Mouse (Mus musculus): Measurements from ENCODE around the gene Gal3st1. TPM values are rescaled to one million over a fixed set of nuclear protein-coding genes. Genes with fewer than 3 reads are reported as not detected.
A peak's percentile ranks its signal among the peaks of the same experiment; 100 is the strongest.

The Gal3st1 gene
- polyA plus RNA-seq, 1 experiment from 2014 or later: 1.5 TPM

GRCm38 (mm10) chr11:3960901-3961300 is 22.5 kb upstream of the Gal3st1 start:
- no peaks in the 10 kb centered on the region for H3K9me3 ChIP-seq (ENCODE audit: control insufficient read depth, low read length)
- no peaks in the 10 kb centered on the region for H3K27me3 ChIP-seq (replicated peaks; ENCODE audit: control insufficient read depth, insufficient read depth, low read length)
- H3K4me2 ChIP-seq: no peak overlapping the region
- peaks cover 8% of the 10 kb centered on the region for H3K4me1 ChIP-seq (replicated peaks; ENCODE audit: control insufficient read depth, insufficient read depth, low read length)
- H3K36me3 ChIP-seq (ENCODE audit: control insufficient read depth, insufficient read depth, low read length): no peaks in the 10 kb centered on the region
- no peak for ATAC-seq (replicated peaks; ENCODE audit: low FRiP score)
- 32% methylated on average over 2 of the region's 2 CpGs for WGBS
- DNase-seq (ENCODE audit: low spot score): no peak
- no peak overlapping the region for H3K4me3 ChIP-seq (ENCODE audit: low read depth, low read length)
- H3K9ac ChIP-seq (ENCODE audit: low read depth, low read length): no peak overlapping the region
- no peak overlapping the region for H3K27ac ChIP-seq (ENCODE audit: low read depth, low read length)

- no peak for ATAC-seq (replicated peaks; ENCODE audit: low FRiP score)
- Histone ChIP-seq H3K27me3 (replicated peaks; ENCODE audit: control insufficient read depth, insufficient read depth, low read length) (no peaks in the 10 kb centered on the region), H3K4me1 (replicated peaks; ENCODE audit: control insufficient read depth, insufficient read depth, low read length) (peaks cover 12% of the 10 kb centered on the region), H3K27ac (ENCODE audit: low read depth, low read length) (no peak overlapping the region), H3K4me3 (ENCODE audit: low read depth, low read length) (no peak overlapping the region), H3K9me3 (ENCODE audit: control insufficient read depth, low read length) (no peaks in the 10 kb centered on the region), H3K4me2 (no peak overlapping the region), H3K36me3 (ENCODE audit: control insufficient read depth, insufficient read depth, low read length) (no peaks in the 10 kb centered on the region), H3K9ac (ENCODE audit: low read depth, low read length) (no peak overlapping the region)
- WGBS: 77% methylated on average over 3 of the region's 3 CpGs
- DNase-seq (ENCODE audit: low spot score): no peak
These were observed 21.7 kb upstream of the Gal3st1 start for GRCm38 (mm10) chr11:3961761-3962160.

- Histone ChIP-seq H3K27ac (ENCODE audit: low read depth, low read length) (peak overlapping the region; percentile 44; the same call in 1 of the 2 replicates), H3K27me3 (replicated peaks; ENCODE audit: control insufficient read depth, insufficient read depth, low read length) (no peaks in the 10 kb centered on the region), H3K4me1 (replicated peaks; ENCODE audit: control insufficient read depth, insufficient read depth, low read length) (peaks cover 12% of the 10 kb centered on the region), H3K36me3 (ENCODE audit: control insufficient read depth, insufficient read depth, low read length) (peaks cover 3% of the 10 kb centered on the region; the same call in 1 of the 2 replicates), H3K9me3 (ENCODE audit: control insufficient read depth, low read length) (no peaks in the 10 kb centered on the region), H3K4me3 (ENCODE audit: low read depth, low read length) (peak overlapping the region; percentile 81), H3K4me2 (peak overlapping the region; percentile 87), H3K9ac (ENCODE audit: low read depth, low read length) (peak overlapping the region; percentile 88)
- ATAC-seq (replicated peaks; ENCODE audit: low FRiP score) (no peak; the same call in 1 of the 2 replicates), DNase-seq (ENCODE audit: low spot score) (no peak)
- 74% methylated on average over 10 of the region's 10 CpGs for WGBS
These were observed 20.3 kb upstream of the Gal3st1 start for GRCm38 (mm10) chr11:3963155-3963554.

GRCm38 (mm10) chr11:3963610-3964415 is 19.6 kb upstream of the Gal3st1 start, which contains the start of gene Pes1:
Pes1 (plus strand) TSS chr11:3963975.
- Histone ChIP-seq H3K27ac (ENCODE audit: low read depth, low read length) (peak within 1 kb of the TSS; percentile 44), H3K9me3 (ENCODE audit: control insufficient read depth, low read length) (no peaks in the 10 kb centered on the region), H3K4me2 (peak within 1 kb of the TSS; percentile 87), H3K4me1 (replicated peaks; ENCODE audit: control insufficient read depth, insufficient read depth, low read length) (peaks cover 12% of the 10 kb centered on the region), H3K4me3 (ENCODE audit: low read depth, low read length) (peak within 1 kb of the TSS; percentile 81), H3K27me3 (replicated peaks; ENCODE audit: control insufficient read depth, insufficient read depth, low read length) (no peaks in the 10 kb centered on the region), H3K36me3 (ENCODE audit: control insufficient read depth, insufficient read depth, low read length) (peaks cover 6% of the 10 kb centered on the region; the same call in 1 of the 2 replicates), H3K9ac (ENCODE audit: low read depth, low read length) (peak within 1 kb of the TSS; percentile 88)
- peak; percentile 93 for ATAC-seq (replicated peaks; ENCODE audit: low FRiP score)
- DNase-seq (ENCODE audit: low spot score): peak; percentile 82
- WGBS: under 1% methylated on average over 31 of the region's 31 CpGs

- DNase-seq (ENCODE audit: low spot score): no peak
- 11% methylated on average over 11 of the region's 11 CpGs for WGBS
- no peak; the same call in 1 of the 2 replicates for ATAC-seq (replicated peaks; ENCODE audit: low FRiP score)
These were observed 18.8 kb upstream of the Gal3st1 start for GRCm38 (mm10) chr11:3964416-3965172.

GRCm38 (mm10) chr11:3969837-3970236 is 13.6 kb upstream of the Gal3st1 start:
- H3K9ac ChIP-seq (ENCODE audit: low read depth, low read length): no peak overlapping the region
- DNase-seq (ENCODE audit: low spot score): no peak
- 76% methylated on average over 3 of the region's 3 CpGs for WGBS
- no peak overlapping the region for H3K4me2 ChIP-seq
- no peaks in the 10 kb centered on the region for H3K9me3 ChIP-seq (ENCODE audit: control insufficient read depth, low read length)
- H3K4me1 ChIP-seq (replicated peaks; ENCODE audit: control insufficient read depth, insufficient read depth, low read length): peaks cover 8% of the 10 kb centered on the region
- H3K27me3 ChIP-seq (replicated peaks; ENCODE audit: control insufficient read depth, insufficient read depth, low read length): no peaks in the 10 kb centered on the region
- ATAC-seq (replicated peaks; ENCODE audit: low FRiP score): no peak
- no peak overlapping the region for H3K27ac ChIP-seq (ENCODE audit: low read depth, low read length)
- peaks cover 48% of the 10 kb centered on the region for H3K36me3 ChIP-seq (ENCODE audit: control insufficient read depth, insufficient read depth, low read length)
- H3K4me3 ChIP-seq (ENCODE audit: low read depth, low read length): no peak overlapping the region

More at GRCm38 (mm10) chr11:3964416-3965172, 18.8 kb upstream of the Gal3st1 start:
- H3K9me3 ChIP-seq (ENCODE audit: control insufficient read depth, low read length): no peaks in the 10 kb centered on the region
- peaks cover 12% of the 10 kb centered on the region for H3K4me1 ChIP-seq (replicated peaks; ENCODE audit: control insufficient read depth, insufficient read depth, low read length)
- peak overlapping the region; percentile 88 for H3K9ac ChIP-seq (ENCODE audit: low read depth, low read length)
- peak overlapping the region; percentile 87 for H3K4me2 ChIP-seq
- H3K27ac ChIP-seq (ENCODE audit: low read depth, low read length): peak overlapping the region; percentile 44
- H3K27me3 ChIP-seq (replicated peaks; ENCODE audit: control insufficient read depth, insufficient read depth, low read length): no peaks in the 10 kb centered on the region
- H3K4me3 ChIP-seq (ENCODE audit: low read depth, low read length): peak overlapping the region; percentile 81
- peaks cover 6% of the 10 kb centered on the region; the same call in 1 of the 2 replicates for H3K36me3 ChIP-seq (ENCODE audit: control insufficient read depth, insufficient read depth, low read length)

GRCm38 (mm10) chr11:3970361-3970760 is 13.1 kb upstream of the Gal3st1 start:
- H3K36me3 ChIP-seq (ENCODE audit: control insufficient read depth, insufficient read depth, low read length): peaks cover 53% of the 10 kb centered on the region
- H3K27me3 ChIP-seq (replicated peaks; ENCODE audit: control insufficient read depth, insufficient read depth, low read length): no peaks in the 10 kb centered on the region
- no peaks in the 10 kb centered on the region for H3K9me3 ChIP-seq (ENCODE audit: control insufficient read depth, low read length)
- H3K27ac ChIP-seq (ENCODE audit: low read depth, low read length): no peak overlapping the region
- peaks cover 4% of the 10 kb centered on the region; the same call in 1 of the 2 replicates for H3K4me1 ChIP-seq (replicated peaks; ENCODE audit: control insufficient read depth, insufficient read depth, low read length)
- DNase-seq (ENCODE audit: low spot score) (no peak), ATAC-seq (replicated peaks; ENCODE audit: low FRiP score) (no peak)
- no peak overlapping the region for H3K4me2 ChIP-seq
- H3K9ac ChIP-seq (ENCODE audit: low read depth, low read length): no peak overlapping the region
- H3K4me3 ChIP-seq (ENCODE audit: low read depth, low read length): no peak overlapping the region
- 95% methylated on average over 7 of the region's 7 CpGs for WGBS

- Histone ChIP-seq H3K4me3 (ENCODE audit: low read depth, low read length) (no peak overlapping the region), H3K9me3 (ENCODE audit: control insufficient read depth, low read length) (no peaks in the 10 kb centered on the region), H3K36me3 (ENCODE audit: control insufficient read depth, insufficient read depth, low read length) (peaks cover 76% of the 10 kb centered on the region), H3K27ac (ENCODE audit: low read depth, low read length) (no peak overlapping the region), H3K27me3 (replicated peaks; ENCODE audit: control insufficient read depth, insufficient read depth, low read length) (no peaks in the 10 kb centered on the region), H3K4me2 (no peak overlapping the region), H3K9ac (ENCODE audit: low read depth, low read length) (no peak overlapping the region), H3K4me1 (replicated peaks; ENCODE audit: control insufficient read depth, insufficient read depth, low read length) (no peaks in the 10 kb centered on the region)
- ATAC-seq (replicated peaks; ENCODE audit: low FRiP score) (no peak), DNase-seq (ENCODE audit: low spot score) (no peak)
- WGBS: 91% methylated on average over 7 of the region's 7 CpGs
These were observed 10.4 kb upstream of the Gal3st1 start for GRCm38 (mm10) chr11:3973081-3973480.
